In genomic region chr19:38973666-38974065, GRCm38 (mm10) we compare ENCODE assay signal across 12 mouse cellular contexts. TPM values are rescaled to one million over a fixed set of nuclear protein-coding genes. Genes with fewer than 3 reads are reported as not detected.
A peak's percentile ranks its signal among the peaks of the same experiment; 100 is the strongest.
DNase-seq lines count a peak whose midpoint lies in the region; ATAC-seq and TF ChIP-seq lines count a peak whose summit lies in the region.
"Had no signal": no experiment of that assay in that cellular context is flagged by ENCODE, and none has a peak within 500 bp of the region (broad histone marks: within the 10 kb centered on the region; RNA-seq: fewer than 3 reads in every experiment).

No protein-coding gene starts in this region.

- TF ChIP-seq POLR2A in CH12.LX (IDR thresholded peaks at IDR 0.05; ENCODE audit: low read depth, low read length) = no peak; the same call in none of the 2 replicates
- no peak for TF ChIP-seq POLR2A in cerebellum, adult 2 months (IDR thresholded peaks at IDR 0.05; ENCODE audit: borderline replicate concordance, insufficient read depth, low read length)

- H3K4me2 ChIP-seq in CH12.LX (ENCODE audit: insufficient read depth, low read depth, poor library complexity, severe bottlenecking) = no peak overlapping the region
- H3K4me2 ChIP-seq in liver, embryonic 13.5 days = no peak overlapping the region
- H3K4me2 ChIP-seq: heart, embryonic 15.5 days had no signal

- no peaks in the 10 kb centered on the region for H3K9me3 ChIP-seq in CH12.LX (replicated peaks; ENCODE audit: low read length)
- H3K9me3 ChIP-seq in liver, embryonic 13.5 days (replicated peaks) = no peaks in the 10 kb centered on the region
- H3K9me3 ChIP-seq: heart, embryonic 15.5 days had no signal

- TF ChIP-seq CTCF in CH12.LX (conservative IDR thresholded peaks at IDR 0.05 in 1 of 2, IDR thresholded peaks at IDR 0.05 in 1 of 2; ENCODE audit: low read depth in 2 of 2, low read length in 2 of 2) = no peak
- TF ChIP-seq CTCF in cerebellum, adult 2 months (IDR thresholded peaks at IDR 0.05; ENCODE audit: borderline replicate concordance, insufficient read depth, low read depth, low read length) = no peak

- H3K36me3 ChIP-seq in CH12.LX (replicated peaks in 1 of 2; ENCODE audit: control insufficient read depth in 1 of 2, insufficient read depth in 1 of 2, low read length in 1 of 2) = peaks cover 21 to 41% of the 10 kb centered on the region in 2 experiments
- H3K36me3 ChIP-seq in liver, embryonic 13.5 days = peaks cover 21% of the 10 kb centered on the region
- H3K36me3 ChIP-seq: heart, embryonic 15.5 days had no signal

- no peak for TF ChIP-seq RAD21 in CH12.LX (IDR thresholded peaks at IDR 0.05; ENCODE audit: low read depth, low read length)

- dilution Hi-C loops in CH12.LX (cut with MboI; ENCODE audit: extremely low pct_ligation_motif_present, extremely low pct_unique_long_range_greater_than_20kb, low sequenced_read_pairs) = no loop called here

- H3K27me3 ChIP-seq in CH12.LX (replicated peaks) = no peaks in the 10 kb centered on the region
- no peaks in the 10 kb centered on the region for H3K27me3 ChIP-seq in liver, embryonic 13.5 days
- H3K27me3 ChIP-seq in cerebellum, adult 2 months (ENCODE audit: control insufficient read depth, insufficient read depth, low read length) = no peaks in the 10 kb centered on the region
- H3K27me3 ChIP-seq: heart, embryonic 15.5 days had no signal

- no peaks in the 10 kb centered on the region for H3K4me1 ChIP-seq in CH12.LX (ENCODE audit: control insufficient read depth in 1 of 2, insufficient read depth in 2 of 2)
- H3K4me1 ChIP-seq in liver, embryonic 13.5 days (replicated peaks) = no peaks in the 10 kb centered on the region
- no peaks in the 10 kb centered on the region for H3K4me1 ChIP-seq in cerebellum, adult 2 months (ENCODE audit: control insufficient read depth, insufficient read depth, low read length)
- H3K4me1 ChIP-seq: heart, embryonic 15.5 days had no signal

- H3K4me3 ChIP-seq in CH12.LX (replicated peaks in 1 of 3; ENCODE audit: low read depth in 2 of 3, low read length in 2 of 3, poor library complexity in 1 of 3) = no peak overlapping the region
- no peak overlapping the region for H3K4me3 ChIP-seq in liver, embryonic 13.5 days (replicated peaks)
- no peak overlapping the region for H3K4me3 ChIP-seq in cerebellum, adult 2 months (replicated peaks; ENCODE audit: insufficient read depth, low read depth, low read length)
- H3K4me3 ChIP-seq: heart, embryonic 15.5 days had no signal

- no peak overlapping the region for H3K9ac ChIP-seq in CH12.LX (ENCODE audit: insufficient read depth, low read depth)
- no peak overlapping the region for H3K9ac ChIP-seq in liver, embryonic 13.5 days
- H3K9ac ChIP-seq: heart, embryonic 15.5 days had no signal

- no peaks in the 10 kb centered on the region for H3K79me2 ChIP-seq in CH12.LX (replicated peaks; ENCODE audit: control insufficient read depth, extremely low read depth, insufficient read depth, poor library complexity, severe bottlenecking)

- in situ Hi-C loops in CH12.LX (cut with MboI; ENCODE audit: low pct_ligation_motif_present, low pct_unique_long_range_greater_than_20kb, low sequenced_read_pairs) = no loop called here

- 50% methylated on average over 7 of the region's 7 CpGs for WGBS in liver, embryonic 13.5 days (ENCODE audit: insufficient replicate concordance)
- 36% methylated on average over 7 of the region's 7 CpGs for WGBS in cerebellum, adult 2 months

- ATAC-seq in liver, embryonic 13.5 days (ENCODE audit: low read depth) = 0 out of 2 replicates have a peak, but pooled peaks have one; percentile 31

- peak; percentile 22 for DNase-seq in layer of hippocampus, adult 9-11 months
- DNase-seq in layer of hippocampus, postnatal 25 days (ENCODE audit: extremely low spot score in 1 of 2, low spot score in 1 of 2) = no peak
- DNase-seq in CH12.LX (ENCODE audit: extremely low read depth) = no peak
- DNase-seq in NIH3T3 (ENCODE audit: low read depth) = peak; percentile 92
- no peak for DNase-seq in liver, embryonic 13.5 days
- no peak for DNase-seq in cerebellum, adult 2 months
- no peak for DNase-seq in urinary bladder, postnatal 36 days (ENCODE audit: low spot score in 2 of 2)
- DNase-seq: cerebellum, postnatal 14 days; kidney, postnatal 14 days; right cerebral cortex, postnatal 4 days; thymus, postnatal 4 days had no signal

- TF ChIP-seq EP300 in CH12.LX (IDR thresholded peaks at IDR 0.05; ENCODE audit: low read length) = no peak

- no peak overlapping the region for H3K27ac ChIP-seq in CH12.LX (ENCODE audit: insufficient read depth, low read depth)
- H3K27ac ChIP-seq in liver, embryonic 13.5 days = no peak overlapping the region
- H3K27ac ChIP-seq in cerebellum, adult 2 months (ENCODE audit: insufficient read depth, low read length) = no peak overlapping the region
- H3K27ac ChIP-seq: heart, embryonic 15.5 days had no signal

TF ChIP-seq in CH12.LX, 34 proteins besides CTCF, POLR2A, EP300 and RAD21:
- TF ChIP-seq POLR2AphosphoS2 (IDR thresholded peaks at IDR 0.05; ENCODE audit: low read depth, low read length) = peak; percentile 17; the same call in 1 of the 2 replicates
- no peak for TF ChIP-seq SIN3A (IDR thresholded peaks at IDR 0.05; ENCODE audit: low read length)
- no peak for TF ChIP-seq USF1 (IDR thresholded peaks at IDR 0.05; ENCODE audit: low read depth, low read length)

RNA-seq across cellular contexts. Expression of gene Cyp2c55, which starts 33.2 kb away (rescaled TPM):
- total RNA-seq in layer of hippocampus, postnatal 25 days (2021) = under 1 TPM in 1 of 2 experiments, not detected in 1; 0.30 TPM
- total RNA-seq in CH12.LX (2012; rRNA removed) (0.21 and 0.42 TPM in 2 replicates), CH12.LX (2014; rRNA removed) (1.6 and 1.9 TPM in 2 replicates)
- 0.16 and 0.46 TPM in 2 replicates for polyA plus RNA-seq in CH12.LX (2012; ENCODE audit: insufficient read length, low read depth)
- polyA plus RNA-seq in liver, embryonic 13.5 days (2015; fragmentation: Nextera tagmentation; extraction: Ambion mirVana) = not detected in 2 replicates
- polyA plus RNA-seq in cerebellum, adult 2 months (2012; rRNA removed) = not detected in 2 replicates
- polyA plus RNA-seq: heart, embryonic 15.5 days had no signal

RNA-seq across cellular contexts. Expression of gene Hells, which starts 43.0 kb away (rescaled TPM):
- 1 to 10 TPM; 2.7 to 5.7 TPM for total RNA-seq in layer of hippocampus, postnatal 25 days (2021)
- total RNA-seq in CH12.LX (2012; rRNA removed) = 73.2 and 98.6 TPM in 2 replicates
- total RNA-seq in CH12.LX (2014; rRNA removed) = 131 and 153 TPM in 2 replicates
- polyA plus RNA-seq in CH12.LX (2012; ENCODE audit: insufficient read length, low read depth) = 378 and 393 TPM in 2 replicates
- 33.0 and 52.0 TPM in 2 replicates for polyA plus RNA-seq in liver, embryonic 13.5 days (2015; fragmentation: Nextera tagmentation; extraction: Ambion mirVana)
- 1.9 and 2.9 TPM in 2 replicates for polyA plus RNA-seq in cerebellum, adult 2 months (2012; rRNA removed)

Comparison
In these comparisons a context has a peak if more than half of its experiments do, and no peak if none do; other contexts are left out.
1. DNase-seq: peak in layer of hippocampus, adult 9-11 months (single experiment) and NIH3T3 (single experiment); none in layer of hippocampus, postnatal 25 days (0 of 2), CH12.LX (single experiment), liver, embryonic 13.5 days (single experiment), cerebellum, adult 2 months (0 of 2) and urinary bladder, postnatal 36 days (0 of 2).